In the genomic region with DNA sequence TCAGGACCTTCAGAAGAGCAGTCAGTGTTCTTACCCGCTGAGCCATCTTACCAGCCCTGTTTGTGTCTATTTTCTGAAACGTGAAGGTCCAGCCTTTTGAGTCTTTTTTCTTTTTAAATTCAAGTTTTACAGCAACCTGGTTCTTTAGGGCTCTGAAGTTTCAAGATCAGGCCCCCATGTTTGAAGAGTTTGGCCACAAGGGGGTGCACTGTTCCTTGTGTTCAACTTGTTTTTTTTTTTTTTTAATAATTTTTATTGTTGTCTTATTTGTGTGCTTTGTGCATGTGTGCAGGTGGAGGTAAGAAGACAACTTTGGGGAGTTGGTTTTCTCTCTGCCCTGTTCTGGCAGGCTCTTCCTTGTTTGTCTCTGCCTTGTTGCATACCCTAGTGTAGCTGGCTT, we compare ENCODE assay signal across 9 mouse cellular contexts. TPM values are rescaled to one million over a fixed set of nuclear protein-coding genes. Genes with fewer than 3 reads are reported as not detected.
DNase-seq lines count a peak whose midpoint lies in the region; ATAC-seq and TF ChIP-seq lines count a peak whose summit lies in the region.
"Had no signal": no experiment of that assay in that cellular context is flagged by ENCODE, and none has a peak within 500 bp of the region (broad histone marks: within the 10 kb centered on the region; RNA-seq: fewer than 3 reads in every experiment).

No protein-coding gene starts in this region.

- no peak for DNase-seq in heart, adult 2 months
- no peak for DNase-seq in heart, adult 11 months
- peak; percentile 58 for DNase-seq in lung, postnatal 10 days
- DNase-seq in lung, adult 2 months: no peak
- peak; percentile 39 for DNase-seq in Muller cell, postnatal 12 days (ENCODE audit: inconsistent ontology term)
- DNase-seq in hindbrain, postnatal 0 days (ENCODE audit: low spot score): peak; percentile 75
- peak; percentile 75 for DNase-seq in thymus, postnatal 4 days

- H3K36me3 ChIP-seq in heart, adult 2 months (ENCODE audit: control insufficient read depth, insufficient read depth, low read length): no peaks in the 10 kb centered on the region
- no peaks in the 10 kb centered on the region for H3K36me3 ChIP-seq in hindbrain, postnatal 0 days (ENCODE audit: insufficient read depth, low read length)
- H3K36me3 ChIP-seq: heart, embryonic 15.5 days had no signal

- H3K27me3 ChIP-seq in heart, adult 2 months (ENCODE audit: control insufficient read depth, insufficient read depth, low read length): no peaks in the 10 kb centered on the region
- H3K27me3 ChIP-seq in hindbrain, postnatal 0 days (ENCODE audit: insufficient read depth, low read length): no peaks in the 10 kb centered on the region
- H3K27me3 ChIP-seq: heart, embryonic 15.5 days had no signal

- TF ChIP-seq POLR2A in heart, adult 2 months (IDR thresholded peaks at IDR 0.05; ENCODE audit: insufficient read depth, low read depth, low read length): no peak
- TF ChIP-seq POLR2A in lung, adult 2 months (IDR thresholded peaks at IDR 0.05; ENCODE audit: borderline replicate concordance, extremely low read depth, low read depth, low read length): no peak

- WGBS in heart, adult 2 months: 28% methylated on average over 2 of the region's 2 CpGs
- 27% methylated on average over 2 of the region's 2 CpGs for WGBS in lung, adult 2 months
- 32% methylated on average over 2 of the region's 2 CpGs for WGBS in hindbrain, postnatal 0 days

- no peak overlapping the region for H3K27ac ChIP-seq in heart, adult 2 months
- H3K27ac ChIP-seq in hindbrain, postnatal 0 days: no peak overlapping the region
- H3K27ac ChIP-seq: heart, embryonic 15.5 days had no signal

- intact Hi-C loops in heart, adult 2 months (cut with DNase I): loop anchor here (1.0 kb wide), 1 partner anchor 92 kb away; no protein-coding TSS in a partner anchor

- H3K4me1 ChIP-seq in heart, adult 2 months (ENCODE audit: control insufficient read depth, insufficient read depth, low read length): peaks cover 2% of the 10 kb centered on the region
- peaks cover 2% of the 10 kb centered on the region; the same call in 1 of the 2 replicates for H3K4me1 ChIP-seq in lung, adult 2 months (ENCODE audit: control insufficient read depth, insufficient read depth, low read length)
- H3K4me1 ChIP-seq in hindbrain, postnatal 0 days (ENCODE audit: insufficient read depth, low read length): peaks cover 4% of the 10 kb centered on the region; the same call in 1 of the 2 replicates

- H3K79me2 ChIP-seq in heart, adult 2 months (replicated peaks; ENCODE audit: control insufficient read depth, insufficient read depth, low read length): no peaks in the 10 kb centered on the region

- TF ChIP-seq CTCF in heart, adult 2 months (IDR thresholded peaks at IDR 0.05): peak; percentile 70
- TF ChIP-seq CTCF in lung, adult 2 months (IDR thresholded peaks at IDR 0.05; ENCODE audit: insufficient read depth, low read length): no peak
- TF ChIP-seq CTCF in hindbrain, postnatal 0 days (IDR thresholded peaks at IDR 0.05; ENCODE audit: low read depth): peak; percentile 58

- no peak overlapping the region for H3K4me3 ChIP-seq in heart, adult 2 months
- H3K4me3 ChIP-seq in lung, adult 2 months (replicated peaks; ENCODE audit: extremely low read depth, low read depth, low read length): no peak overlapping the region
- no peak overlapping the region for H3K4me3 ChIP-seq in hindbrain, postnatal 0 days (ENCODE audit: low read length)
- H3K4me3 ChIP-seq: heart, embryonic 15.5 days had no signal

- no peak for TF ChIP-seq EP300 in heart, adult 2 months (IDR thresholded peaks at IDR 0.05; ENCODE audit: insufficient read depth, low read depth, low read length)

- H3K9ac ChIP-seq in heart, adult 2 months (ENCODE audit: low read depth, low read length): no peak overlapping the region
- no peak overlapping the region for H3K9ac ChIP-seq in hindbrain, postnatal 0 days (replicated peaks; ENCODE audit: low read length)
- H3K9ac ChIP-seq: heart, embryonic 15.5 days had no signal

- H3K9me3 ChIP-seq in hindbrain, postnatal 0 days (ENCODE audit: low read length): no peaks in the 10 kb centered on the region
- H3K9me3 ChIP-seq: heart, embryonic 15.5 days had no signal

- ATAC-seq in hindbrain, postnatal 0 days: no peak
- ATAC-seq in erythroblast, adult 5-6 weeks (replicated peaks; ENCODE audit: low FRiP score, poor library complexity, severe bottlenecking): no peak

- no peak overlapping the region for H3K4me2 ChIP-seq in hindbrain, postnatal 0 days (ENCODE audit: low read depth, low read length)
- H3K4me2 ChIP-seq: heart, embryonic 15.5 days had no signal

RNA-seq across cellular contexts. Expression of a gene that starts 4.5 kb away (rescaled TPM):
- total RNA-seq in heart, adult 2 months (2021): 10 to 100 TPM; 46.8 to 49.3 TPM
- polyA plus RNA-seq in heart, adult 2 months (2012; rRNA removed): 24.1 and 57.1 TPM in 2 replicates
- 16.6 and 19.5 TPM in 2 replicates for polyA plus RNA-seq in lung, adult 2 months (2012; rRNA removed)
- 19.1 and 27.2 TPM in 2 replicates for total RNA-seq in hindbrain, postnatal 0 days (2014; rRNA removed)
- 9.9 and 12.7 TPM in 2 replicates for polyA plus RNA-seq in hindbrain, postnatal 0 days (2015; fragmentation: Nextera tagmentation; extraction: Ambion mirVana)
- 4.4 and 5.4 TPM in 2 replicates for total RNA-seq in erythroblast, adult 5-6 weeks (2015; ENCODE audit: low replicate concordance)
- total RNA-seq in erythroblast, adult 5-6 weeks (2017; ENCODE audit: low replicate concordance): 3.2 and 3.8 TPM in 2 replicates

RNA-seq across cellular contexts. Expression of a gene that starts 31.1 kb away (rescaled TPM):
- not detected for total RNA-seq in heart, adult 2 months (2021)
- polyA plus RNA-seq in heart, adult 2 months (2012; rRNA removed): 0.12 TPM in 1 of 2 replicates, not detected in the other
- polyA plus RNA-seq in lung, adult 2 months (2012; rRNA removed): 0.63 and 0.95 TPM in 2 replicates
- 1.6 and 2.0 TPM in 2 replicates for total RNA-seq in hindbrain, postnatal 0 days (2014; rRNA removed)
- polyA plus RNA-seq in hindbrain, postnatal 0 days (2015; fragmentation: Nextera tagmentation; extraction: Ambion mirVana): 6.0 and 6.4 TPM in 2 replicates
- not detected in 2 replicates for total RNA-seq in erythroblast, adult 5-6 weeks (2015; ENCODE audit: low replicate concordance)
- total RNA-seq in erythroblast, adult 5-6 weeks (2017; ENCODE audit: low replicate concordance): 0.14 TPM in 1 of 2 replicates, not detected in the other

Comparison
In these comparisons a context has a peak if more than half of its experiments do, and no peak if none do; other contexts are left out.
1. DNase-seq: peak in lung, postnatal 10 days (single experiment), Muller cell, postnatal 12 days (single experiment), hindbrain, postnatal 0 days (single experiment) and thymus, postnatal 4 days (single experiment); none in heart, adult 2 months (0 of 2), heart, adult 11 months (single experiment) and lung, adult 2 months (single experiment).